Mouse (Mus musculus) ES-E14 (cell line): ENCODE data around the gene 1600002K03Rik. TPM values are rescaled to one million over a fixed set of nuclear protein-coding genes. Genes with fewer than 3 reads are reported as not detected.
A peak's percentile ranks its signal among the peaks of the same experiment; 100 is the strongest.

ENCODE experiments used
- DNase-seq: peaks from one replicate; pipeline ENCODE4 v3.0.0-alpha.2; 2013; ENCODE audit warnings: low read depth, low spot score
- H3K27ac ChIP-seq: 2 replicates; pipeline ENCODE4 v1.5.1; 2012; ENCODE audit warnings: low read depth, mild to moderate bottlenecking, low read length, moderate library complexity, mixed read lengths; ENCODE audit not compliant: poor library complexity, insufficient read depth, severe bottlenecking
- H3K36me3 ChIP-seq: 2 replicates; pipeline ENCODE4 v1.6.1; 2012; ENCODE audit warnings: mild to moderate bottlenecking, low read length, moderate library complexity, mixed read lengths; ENCODE audit not compliant: control insufficient read depth, poor library complexity, insufficient read depth, severe bottlenecking
- H3K4me1 ChIP-seq, 2 experiments: fragments of 150-350 bp in 1 of 2; sonication (generic) in 1 of 2; 2 replicates each; pipeline ENCODE4 v1.6.1; 2012; ENCODE audit warnings: low read length in 2 of 2, mild to moderate bottlenecking in 1 of 2, mixed read lengths in 1 of 2; ENCODE audit not compliant: control insufficient read depth in 2 of 2, insufficient read depth in 2 of 2, poor library complexity in 1 of 2
- H3K4me3 ChIP-seq, 2 experiments: fragments of 150-350 bp in 1 of 2; sonication (generic) in 1 of 2; 2 replicates each; pipeline ENCODE4 v1.5.1; 2012; ENCODE audit warnings: low read length in 2 of 2, low read depth in 1 of 2, mild to moderate bottlenecking in 1 of 2, mixed read lengths in 1 of 2; ENCODE audit not compliant: insufficient read depth in 1 of 2, poor library complexity in 1 of 2, severe bottlenecking in 1 of 2
- H3K9ac ChIP-seq: 2 replicates; pipeline ENCODE4 v1.6.1; 2012; ENCODE audit warnings: low read depth, mild to moderate bottlenecking, low read length, mixed read lengths; ENCODE audit not compliant: poor library complexity, insufficient read depth, severe bottlenecking
- H3K9me3 ChIP-seq: fragments of 150-350 bp; sonication (generic); 2 replicates; pipeline ENCODE4 v1.6.1; 2012; ENCODE audit warnings: low read depth, mild to moderate bottlenecking, low read length; ENCODE audit not compliant: control insufficient read depth, insufficient read depth
- CHD2 ChIP-seq: IDR thresholded peaks from 2 replicates; pipeline ENCODE4 v1.6.1; 2014; ENCODE audit warnings: mild to moderate bottlenecking, low read depth, low read length, inconsistent platforms
- HCFC1 ChIP-seq: IDR thresholded peaks from 2 replicates; pipeline ENCODE4 v1.6.1; 2012; ENCODE audit warnings: low read length, inconsistent platforms, borderline replicate concordance; ENCODE audit not compliant: insufficient read depth
- MAFK ChIP-seq: IDR thresholded peaks from 2 replicates; pipeline ENCODE4 v1.6.1; 2014; ENCODE audit warnings: mild to moderate bottlenecking, low read depth, low read length, inconsistent platforms; ENCODE audit not compliant: insufficient read depth
- ZC3H11A ChIP-seq: IDR thresholded peaks from 2 replicates; pipeline ENCODE4 v1.6.1; 2012; ENCODE audit warnings: low read depth, mild to moderate bottlenecking, inconsistent platforms, low read length, borderline replicate concordance
- ZNF384 ChIP-seq: IDR thresholded peaks from 2 replicates; pipeline ENCODE4 v1.6.1; 2012; ENCODE audit warnings: low read depth, low read length, inconsistent platforms
- in situ Hi-C, 2 experiments: fragments of 600-800 bp; cut with MboI; formaldehyde crosslinking; loops; one replicate each; pipeline ENCODE4 v1.15.1; 2025; ENCODE audit warnings: low sequenced_read_pairs in 2 of 2, inconsistent platforms in 1 of 2; ENCODE audit not compliant: unreplicated experiment in 2 of 2
- total RNA-seq: library from RNA; depleted of rRNA; stranded (reverse); fragments of 300-350 nt; gene quantifications from 2 replicates; pipeline ENCODE4 v1.2.3, GENCODE M21; 2012

Gene 1600002K03Rik
- total RNA-seq, 1 experiment, result 25.4 TPM

GRCm38 (mm10) chr10:80147146-80147718, 25.5 kb upstream of the 1600002K03Rik start:
- Histone ChIP-seq H3K36me3 (peaks cover 43% of the 10 kb centered on the region), H3K9ac (no peak overlapping the region), H3K27ac (peak overlapping the region; percentile 98), H3K9me3 (no peaks in the 10 kb centered on the region), H3K4me1 (peaks cover 0 to 30% of the 10 kb centered on the region in 2 experiments; a peak in 3 of 4 replicates), H3K4me3 (peak overlapping the region in 1 of 2 experiments; percentile 80; a peak in 1 of 4 replicates)
- DNase-seq, result no peak
- TF ChIP-seq ZNF384, result no peak
- no peak for TF ChIP-seq MAFK
- no peak for TF ChIP-seq HCFC1
- no peak for TF ChIP-seq CHD2
- in situ Hi-C loops, result no loop called here

GRCm38 (mm10) chr10:80147719-80148601, 24.8 kb upstream of the 1600002K03Rik start, which contains the start of gene Midn:
Gene Midn, plus strand, starts transcription at chr10:80148272.
- Histone ChIP-seq H3K4me3 (peak within 1 kb of the TSS; percentile 80 to 83), H3K4me1 (peaks cover 0 to 36% of the 10 kb centered on the region in 2 experiments; a peak in 3 of 4 replicates), H3K27ac (peak within 1 kb of the TSS; percentile 98), H3K9me3 (no peaks in the 10 kb centered on the region), H3K9ac (peak within 1 kb of the TSS; percentile 93), H3K36me3 (peaks cover 46% of the 10 kb centered on the region)
- no peak for TF ChIP-seq ZC3H11A
- TF ChIP-seq CHD2, result no peak
- TF ChIP-seq ZNF384, result no peak
- peak; percentile 67; the same call in 1 of the 2 replicates for TF ChIP-seq MAFK
- no peak for TF ChIP-seq HCFC1
- in situ Hi-C loops, result no loop called here
- DNase-seq, result no peak

- peak overlapping the region; percentile 89 for H3K9ac ChIP-seq
Measured at GRCm38 (mm10) chr10:80148610-80149290, 24.0 kb upstream of the 1600002K03Rik start.

GRCm38 (mm10) chr10:80149291-80150225, 23.2 kb upstream of the 1600002K03Rik start:
- peak overlapping the region; percentile 80 to 89 for H3K4me3 ChIP-seq
- H3K27ac ChIP-seq, result peak overlapping the region; percentile 98
- peaks cover 46% of the 10 kb centered on the region for H3K36me3 ChIP-seq
- H3K9me3 ChIP-seq, result no peaks in the 10 kb centered on the region
- DNase-seq, result peak; percentile 97
- in situ Hi-C loops, result no loop called here
- H3K4me1 ChIP-seq, result peaks cover 0 to 38% of the 10 kb centered on the region in 2 experiments; a peak in 3 of 4 replicates
- peak; percentile 66; the same call in 1 of the 2 replicates for TF ChIP-seq CHD2
- TF ChIP-seq ZC3H11A, result no peak
- peak; percentile 94 for TF ChIP-seq ZNF384
- peak overlapping the region; percentile 89 for H3K9ac ChIP-seq

More at GRCm38 (mm10) chr10:80148610-80149290, 24.0 kb upstream of the 1600002K03Rik start:
- peak; percentile 78 for DNase-seq
- in situ Hi-C loops, result no loop called here
- H3K4me1 ChIP-seq, result peaks cover 0 to 38% of the 10 kb centered on the region in 2 experiments; a peak in 3 of 4 replicates
- H3K4me3 ChIP-seq, result peak overlapping the region; percentile 80 to 83
- H3K9me3 ChIP-seq, result no peaks in the 10 kb centered on the region
- TF ChIP-seq MAFK, result peak; percentile 92
- TF ChIP-seq ZNF384, result peak; percentile 92
- no peak for TF ChIP-seq CHD2
- peak; percentile 54; the same call in 1 of the 2 replicates for TF ChIP-seq HCFC1
- H3K27ac ChIP-seq, result peak overlapping the region; percentile 98
- peaks cover 46% of the 10 kb centered on the region for H3K36me3 ChIP-seq
